24 mouse cellular contexts compared by ENCODE assay signal in genomic region chr2:35574643-35575042, GRCm38 (mm10). TPM values are rescaled to one million over a fixed set of nuclear protein-coding genes. Genes with fewer than 3 reads are reported as not detected.
DNase-seq lines count a peak whose midpoint lies in the region; ATAC-seq and TF ChIP-seq lines count a peak whose summit lies in the region.
"Had no signal": no experiment of that assay in that cellular context is flagged by ENCODE, and none has a peak within 500 bp of the region (broad histone marks: within the 10 kb centered on the region; RNA-seq: fewer than 3 reads in every experiment).

No protein-coding gene starts in this region.

- no peak overlapping the region for H3K9ac ChIP-seq in liver, embryonic 13.5 days
- no peak overlapping the region for H3K9ac ChIP-seq in liver, embryonic 11.5 days (ENCODE audit: low read depth, low read length)
- no peak overlapping the region for H3K9ac ChIP-seq in liver, postnatal 0 days (replicated peaks)
- H3K9ac ChIP-seq in intestine, postnatal 0 days (ENCODE audit: low read depth, low read length), result no peak overlapping the region
- H3K9ac ChIP-seq: embryonic facial prominence, embryonic 12.5 days; forebrain, embryonic 13.5 days; forebrain, embryonic 15.5 days had no signal

- 24% methylated on average over 1 of the region's 1 CpGs for WGBS in liver, embryonic 13.5 days (ENCODE audit: insufficient replicate concordance)
- WGBS in liver, embryonic 11.5 days, result 45% methylated on average over 1 of the region's 1 CpGs
- 12% methylated on average over 1 of the region's 1 CpGs for WGBS in liver, postnatal 0 days (ENCODE audit: insufficient replicate concordance)
- WGBS in intestine, postnatal 0 days, result 0% methylated on average over 1 of the region's 1 CpGs

- TF ChIP-seq EP300 in liver, postnatal 0 days (IDR thresholded peaks at IDR 0.05; ENCODE audit: low read depth), result no peak

- no peaks in the 10 kb centered on the region for H3K4me1 ChIP-seq in liver, embryonic 13.5 days (replicated peaks)
- no peaks in the 10 kb centered on the region for H3K4me1 ChIP-seq in liver, embryonic 11.5 days (replicated peaks; ENCODE audit: control insufficient read depth, insufficient read depth, low read length)
- 0 out of 2 replicates have a peak, but pooled peaks cover 3% of the 10 kb centered on the region for H3K4me1 ChIP-seq in liver, postnatal 0 days (ENCODE audit: insufficient read depth)
- peaks cover 5% of the 10 kb centered on the region; the same call in 1 of the 2 replicates for H3K4me1 ChIP-seq in intestine, postnatal 0 days (replicated peaks; ENCODE audit: control insufficient read depth, insufficient read depth, low read length)
- H3K4me1 ChIP-seq: forebrain, embryonic 13.5 days; forebrain, embryonic 15.5 days had no signal

- TF ChIP-seq CTCF in liver, postnatal 0 days (IDR thresholded peaks at IDR 0.05; ENCODE audit: low read depth), result no peak
- TF ChIP-seq CTCF in intestine, postnatal 0 days (IDR thresholded peaks at IDR 0.05; ENCODE audit: low read depth), result no peak

- DNase-seq in liver, embryonic 13.5 days, result no peak
- no peak for DNase-seq in liver, embryonic 11.5 days (ENCODE audit: low spot score)
- DNase-seq in liver, postnatal 0 days, result no peak
- DNase-seq in liver, result no peak
- DNase-seq in spleen, postnatal 4 days (ENCODE audit: low spot score in 2 of 2), result no peak
- no peak for DNase-seq in embryo, embryonic 10 days (ENCODE audit: low spot score)
- DNase-seq: adrenal gland, adult 8-10 months; adrenal gland, postnatal 14 days; adrenal gland, postnatal 36 days; B cell, adult 2 months; cerebellum, adult 11-12 months; cerebellum, adult 2 months; cerebellum, adult 9-10 months; cerebellum, postnatal 10 days; cerebellum, postnatal 25 days had no signal

- no peak overlapping the region for H3K4me3 ChIP-seq in liver, embryonic 13.5 days (replicated peaks)
- H3K4me3 ChIP-seq in liver, embryonic 11.5 days (ENCODE audit: low read depth, low read length), result no peak overlapping the region
- no peak overlapping the region for H3K4me3 ChIP-seq in liver, postnatal 0 days (ENCODE audit: low read depth, low read length)
- H3K4me3 ChIP-seq in intestine, postnatal 0 days (ENCODE audit: low read depth, low read length), result no peak overlapping the region
- H3K4me3 ChIP-seq: embryonic facial prominence, embryonic 10.5 days; embryonic facial prominence, embryonic 12.5 days; forebrain, embryonic 13.5 days; forebrain, embryonic 15.5 days had no signal

- H3K4me2 ChIP-seq in liver, embryonic 13.5 days, result no peak overlapping the region
- no peak overlapping the region for H3K4me2 ChIP-seq in liver, embryonic 11.5 days
- H3K4me2 ChIP-seq in liver, postnatal 0 days (ENCODE audit: low read depth, low read length), result no peak overlapping the region
- no peak overlapping the region for H3K4me2 ChIP-seq in intestine, postnatal 0 days (replicated peaks; ENCODE audit: low read depth)
- H3K4me2 ChIP-seq: embryonic facial prominence, embryonic 12.5 days; forebrain, embryonic 13.5 days; forebrain, embryonic 15.5 days had no signal

- peaks cover 46% of the 10 kb centered on the region for H3K27me3 ChIP-seq in liver, embryonic 13.5 days
- peaks cover 22% of the 10 kb centered on the region for H3K27me3 ChIP-seq in liver, embryonic 11.5 days (replicated peaks; ENCODE audit: control insufficient read depth, insufficient read depth, low read length)
- peaks cover 14% of the 10 kb centered on the region for H3K27me3 ChIP-seq in liver, postnatal 0 days (ENCODE audit: insufficient read depth, low read length)
- no peaks in the 10 kb centered on the region for H3K27me3 ChIP-seq in intestine, postnatal 0 days (replicated peaks; ENCODE audit: control insufficient read depth, insufficient read depth, low read length)
- H3K27me3 ChIP-seq: forebrain, embryonic 15.5 days; Patski had no signal

- 0 out of 2 replicates have a peak, but pooled peaks have one; percentile 41 for ATAC-seq in liver, embryonic 13.5 days (ENCODE audit: low read depth)
- no peak for ATAC-seq in liver, embryonic 11.5 days (replicated peaks; ENCODE audit: low FRiP score)
- peak; percentile 29; the same call in 1 of the 2 replicates for ATAC-seq in liver, postnatal 0 days
- peak; percentile 68 for ATAC-seq in intestine, postnatal 0 days
- ATAC-seq: activated CD4-positive, CD25-positive, alpha-beta regulatory T cell, adult 4 months; CD4-positive, CD25-positive, alpha-beta regulatory T cell, adult 4 months; forebrain, embryonic 13.5 days; forebrain, embryonic 15.5 days; Patski had no signal

- H3K9me3 ChIP-seq in liver, embryonic 13.5 days (replicated peaks), result no peaks in the 10 kb centered on the region
- H3K9me3 ChIP-seq in liver, embryonic 11.5 days (ENCODE audit: control insufficient read depth, low read length), result no peaks in the 10 kb centered on the region
- no peaks in the 10 kb centered on the region for H3K9me3 ChIP-seq in liver, postnatal 0 days (ENCODE audit: low read length)
- no peaks in the 10 kb centered on the region for H3K9me3 ChIP-seq in intestine, postnatal 0 days (ENCODE audit: control insufficient read depth)
- H3K9me3 ChIP-seq: embryonic facial prominence, embryonic 10.5 days; embryonic facial prominence, embryonic 12.5 days; forebrain, embryonic 13.5 days; forebrain, embryonic 15.5 days; G1E had no signal

- H3K36me3 ChIP-seq in liver, embryonic 13.5 days, result no peaks in the 10 kb centered on the region
- no peaks in the 10 kb centered on the region for H3K36me3 ChIP-seq in liver, embryonic 11.5 days (ENCODE audit: control insufficient read depth, insufficient read depth, low read length)
- no peaks in the 10 kb centered on the region for H3K36me3 ChIP-seq in liver, postnatal 0 days (replicated peaks; ENCODE audit: insufficient read depth, low read length)
- no peaks in the 10 kb centered on the region for H3K36me3 ChIP-seq in intestine, postnatal 0 days (ENCODE audit: control insufficient read depth, insufficient read depth)
- H3K36me3 ChIP-seq: embryonic facial prominence, embryonic 10.5 days; embryonic facial prominence, embryonic 12.5 days; forebrain, embryonic 15.5 days; G1E had no signal

- H3K27ac ChIP-seq in liver, embryonic 13.5 days, result no peak overlapping the region
- H3K27ac ChIP-seq in liver, embryonic 11.5 days (ENCODE audit: low read depth, low read length), result no peak overlapping the region
- H3K27ac ChIP-seq in liver, postnatal 0 days (ENCODE audit: low read depth), result no peak overlapping the region
- no peak overlapping the region for H3K27ac ChIP-seq in intestine, postnatal 0 days (ENCODE audit: low read depth, low read length)
- H3K27ac ChIP-seq: embryonic facial prominence, embryonic 10.5 days; embryonic facial prominence, embryonic 12.5 days; forebrain, embryonic 13.5 days; forebrain, embryonic 15.5 days had no signal

RNA-seq across cellular contexts. Expression of gene Dab2ip, which starts 16.6 kb away (rescaled TPM):
- 5.2 and 6.7 TPM in 2 replicates for polyA plus RNA-seq in liver, embryonic 13.5 days (2015; fragmentation: Nextera tagmentation; extraction: Ambion mirVana)
- 16.2 and 20.0 TPM in 2 replicates for polyA plus RNA-seq in liver, embryonic 11.5 days (2014; fragmentation: Nextera tagmentation; extraction: Ambion mirVana)
- polyA plus RNA-seq in liver, postnatal 0 days (2015; fragmentation: Nextera tagmentation; extraction: Ambion mirVana), result 6.9 and 9.1 TPM in 2 replicates
- polyA plus RNA-seq in intestine, postnatal 0 days (2015; fragmentation: Nextera tagmentation; extraction: Ambion mirVana), result 41.3 and 48.5 TPM in 2 replicates
